Mouse (Mus musculus) midbrain, embryonic 10.5 days (tissue): ENCODE data around the gene Crcp. TPM values are rescaled to one million over a fixed set of nuclear protein-coding genes. Genes with fewer than 3 reads are reported as not detected.

Experiments used
- DNase-seq: peaks from one replicate; pipeline ENCODE4 v3.0.0-alpha.2; 2017; ENCODE audit warnings: low spot score
- H3K27ac ChIP-seq: fragments of 300-500 bp; sonication (generic); replicated peaks from 2 replicates; pipeline ENCODE4 v1.5.1; 2016; ENCODE audit warnings: mild to moderate bottlenecking
- H3K27me3 ChIP-seq: fragments of 300-500 bp; sonication (generic); 2 replicates; pipeline ENCODE4 v1.6.1; 2016; ENCODE audit warnings: low read depth, mild to moderate bottlenecking; ENCODE audit not compliant: poor library complexity, severe bottlenecking
- H3K36me3 ChIP-seq: fragments of 300-500 bp; sonication (generic); 2 replicates; pipeline ENCODE4 v1.6.1; 2016; ENCODE audit warnings: mild to moderate bottlenecking, moderate library complexity
- H3K4me1 ChIP-seq: fragments of 300-500 bp; sonication (generic); 2 replicates; pipeline ENCODE4 v1.6.1; 2016
- H3K4me3 ChIP-seq: fragments of 300-500 bp; sonication (generic); 2 replicates; pipeline ENCODE4 v1.5.1; 2016; ENCODE audit warnings: mild to moderate bottlenecking, moderate library complexity
- H3K9me3 ChIP-seq: fragments of 300-500 bp; sonication (generic); replicated peaks from 2 replicates; pipeline ENCODE4 v1.6.1; 2016; ENCODE audit warnings: mild to moderate bottlenecking
- WGBS: fragments of 180-500 bp; shearing (Covaris S2); methylation state at CpG from one replicate; pipeline ENCODE4 v1.1.7; 2016; 5-methylcytosine and 5-hydroxymethylcytosine counted together
- polyA plus RNA-seq: library from polyadenylated mRNA; unstranded; fragments of >200 nt; fragmentation: Nextera tagmentation; extraction: Ambion mirVana; gene quantifications from 2 replicates; pipeline ENCODE4 v1.2.1, GENCODE M21; 2016

Crcp gene
- polyA plus RNA-seq, 1 experiment from 2014 or later = 63.8 TPM

GRCm38 (mm10) chr5:130089626-130090393 is 60.7 kb downstream of the Crcp start:
- WGBS = 89% methylated on average over 18 of the region's 18 CpGs
- Histone ChIP-seq H3K4me3 (no peak overlapping the region), H3K27ac (peak overlapping the region; percentile 52; the same call in 1 of the 2 replicates), H3K36me3 (peaks cover 63% of the 10 kb centered on the region), H3K4me1 (no peaks in the 10 kb centered on the region), H3K9me3 (0 out of 2 replicates have a peak, but pooled peaks cover 6% of the 10 kb centered on the region), H3K27me3 (no peaks in the 10 kb centered on the region)
- DNase-seq = no peak

- peak; percentile 38 for DNase-seq
- peaks cover 39% of the 10 kb centered on the region for H3K36me3 ChIP-seq
- H3K9me3 ChIP-seq = no peaks in the 10 kb centered on the region
- WGBS = 59% methylated on average over 12 of the region's 12 CpGs
- H3K4me1 ChIP-seq = no peaks in the 10 kb centered on the region
- H3K4me3 ChIP-seq = no peak overlapping the region
- H3K27ac ChIP-seq = no peak overlapping the region
- no peaks in the 10 kb centered on the region for H3K27me3 ChIP-seq
Observed at GRCm38 (mm10) chr5:130096754-130097153, 67.7 kb downstream of the Crcp start.

GRCm38 (mm10) chr5:130097837-130098236 is 68.7 kb downstream of the Crcp start:
- no peaks in the 10 kb centered on the region for H3K4me1 ChIP-seq
- DNase-seq = no peak
- H3K27ac ChIP-seq = no peak overlapping the region
- peaks cover 39% of the 10 kb centered on the region for H3K36me3 ChIP-seq
- H3K4me3 ChIP-seq = no peak overlapping the region
- 96% methylated on average over 2 of the region's 2 CpGs for WGBS
- no peaks in the 10 kb centered on the region for H3K9me3 ChIP-seq
- H3K27me3 ChIP-seq = no peaks in the 10 kb centered on the region

GRCm38 (mm10) chr5:130101724-130102123 is 72.6 kb downstream of the Crcp start:
- no peak overlapping the region for H3K4me3 ChIP-seq
- H3K4me1 ChIP-seq = no peaks in the 10 kb centered on the region
- peaks cover 50% of the 10 kb centered on the region for H3K36me3 ChIP-seq
- no peaks in the 10 kb centered on the region for H3K9me3 ChIP-seq
- 95% methylated on average over 17 of the region's 17 CpGs for WGBS
- H3K27me3 ChIP-seq = no peaks in the 10 kb centered on the region
- no peak overlapping the region for H3K27ac ChIP-seq
- DNase-seq = no peak

- peaks cover 39% of the 10 kb centered on the region for H3K36me3 ChIP-seq
- no peak for DNase-seq
- no peaks in the 10 kb centered on the region for H3K9me3 ChIP-seq
- no peak overlapping the region for H3K27ac ChIP-seq
- no peak overlapping the region for H3K4me3 ChIP-seq
- H3K27me3 ChIP-seq = no peaks in the 10 kb centered on the region
- no peaks in the 10 kb centered on the region for H3K4me1 ChIP-seq
- WGBS = 94% methylated on average over 3 of the region's 3 CpGs
Observed at GRCm38 (mm10) chr5:130109348-130109747, 80.3 kb downstream of the Crcp start.

Other genes starting within 250 kb of the Crcp start
- gene Psph, start 241.8 kb upstream of the Crcp start, polyA plus RNA-seq = 39.7 and 45.4 TPM in 2 replicates
- 48.8 and 50.5 TPM in 2 replicates for gene Sumf2, start 182.3 kb upstream of the Crcp start, polyA plus RNA-seq
- 1,024 and 1,060 TPM in 2 replicates for gene Chchd2, start 141.8 kb upstream of the Crcp start, polyA plus RNA-seq
- gene Zbed5, start 133.6 kb upstream of the Crcp start, polyA plus RNA-seq = 5.1 and 5.3 TPM in 2 replicates
- gene Phkg1, start 130.7 kb upstream of the Crcp start, polyA plus RNA-seq = 0.25 and 0.41 TPM in 2 replicates
- gene Nupr1l, start 120.8 kb upstream of the Crcp start, polyA plus RNA-seq = 4.2 and 6.1 TPM in 2 replicates
- gene Vkorc1l1, start 87.3 kb upstream of the Crcp start, polyA plus RNA-seq = 30.9 and 35.5 TPM in 2 replicates
- 33.6 and 34.1 TPM in 2 replicates for gene Gusb, start 26.2 kb upstream of the Crcp start, polyA plus RNA-seq
- gene Asl, start within 50 bp of the Crcp start, polyA plus RNA-seq = 33.3 and 36.0 TPM in 2 replicates
- 57.5 and 60.4 TPM in 2 replicates for gene Tpst1, start 44.0 kb downstream of the Crcp start, polyA plus RNA-seq
- 6.3 and 7.2 TPM in 2 replicates for gene Kctd7, start 115.6 kb downstream of the Crcp start, polyA plus RNA-seq
- gene Rabgef1, start 142.5 kb downstream of the Crcp start, polyA plus RNA-seq = 25.0 and 28.4 TPM in 2 replicates
- 37.0 and 37.5 TPM in 2 replicates for gene Tmem248, start 187.8 kb downstream of the Crcp start, polyA plus RNA-seq
- gene Sbds, start 226.2 kb downstream of the Crcp start, polyA plus RNA-seq = 77.6 and 80.9 TPM in 2 replicates
- gene Tyw1, start 226.3 kb downstream of the Crcp start, polyA plus RNA-seq = 35.0 and 36.1 TPM in 2 replicates